Mouse (Mus musculus) lung, postnatal 0 days (tissue): ENCODE data around the gene D230025D16Rik. TPM values are rescaled to one million over a fixed set of nuclear protein-coding genes. Genes with fewer than 3 reads are reported as not detected.

ENCODE experiments used
- ATAC-seq: fragments of 200-750 bp; cut with Nextera tagmentation; 2 replicates; pipeline ENCODE4 v1.8.0; 2017; ENCODE audit warnings: moderate library complexity
- DNase-seq: peaks from one replicate; pipeline ENCODE4 v3.0.0-alpha.2; 2016; ENCODE audit warnings: low spot score
- H3K27ac ChIP-seq: fragments of 300-500 bp; sonication (generic); 2 replicates; pipeline ENCODE4 v1.5.1; 2014; ENCODE audit warnings: antibody characterized with exemption, mild to moderate bottlenecking, low read length, mixed read lengths
- H3K27me3 ChIP-seq: fragments of 300-500 bp; sonication (generic); replicated peaks from 2 replicates; pipeline ENCODE4 v1.6.1; 2014; ENCODE audit warnings: low read length, mixed read lengths; ENCODE audit not compliant: insufficient read depth
- H3K36me3 ChIP-seq: fragments of 300-500 bp; sonication (generic); 2 replicates; pipeline ENCODE4 v1.6.1; 2014; ENCODE audit warnings: low read length, mixed read lengths; ENCODE audit not compliant: insufficient read depth
- H3K4me1 ChIP-seq: fragments of 300-500 bp; sonication (generic); 2 replicates; pipeline ENCODE4 v1.6.1; 2014; ENCODE audit warnings: antibody characterized with exemption, low read depth, low read length, mixed read lengths; ENCODE audit not compliant: insufficient read depth
- H3K4me2 ChIP-seq: fragments of 300-500 bp; sonication (generic); replicated peaks from 2 replicates; pipeline ENCODE4 v1.6.1; 2014; ENCODE audit warnings: low read depth, mild to moderate bottlenecking, low read length, moderate library complexity, mixed read lengths
- H3K4me3 ChIP-seq: fragments of 300-500 bp; sonication (generic); 2 replicates; pipeline ENCODE4 v1.5.1; 2014; ENCODE audit warnings: low read depth, low read length
- H3K9ac ChIP-seq: fragments of 300-500 bp; sonication (generic); replicated peaks from 2 replicates; pipeline ENCODE4 v1.6.1; 2014; ENCODE audit warnings: low read depth, mild to moderate bottlenecking
- H3K9me3 ChIP-seq: fragments of 300-500 bp; sonication (generic); 2 replicates; pipeline ENCODE4 v1.6.1; 2016; ENCODE audit warnings: low read length, mixed read lengths
- CTCF ChIP-seq: IDR thresholded peaks from 2 replicates; pipeline ENCODE4 v1.5.1; 2016; ENCODE audit warnings: antibody characterized with exemption, mild to moderate bottlenecking
- EP300 ChIP-seq: IDR thresholded peaks from 2 replicates; pipeline ENCODE4 v1.6.1; 2016; ENCODE audit warnings: antibody characterized with exemption, mild to moderate bottlenecking, control low read depth
- WGBS: fragments of 180-500 bp; shearing (Covaris S2); extraction: QIAGEN DNeasy Blood & Tissue Kit; methylation state at CpG from one replicate; pipeline ENCODE4 v1.1.7; 2014; 5-methylcytosine and 5-hydroxymethylcytosine counted together
- polyA plus RNA-seq: library from polyadenylated mRNA; unstranded; fragments of >200 nt; fragmentation: Nextera tagmentation; extraction: Ambion mirVana; gene quantifications from 2 replicates; pipeline ENCODE4 v1.2.1, GENCODE M21; 2015

Gene D230025D16Rik
- polyA plus RNA-seq, 1 experiment from 2014 or later = 91.3 TPM

- no peaks in the 10 kb centered on the region for H3K27me3 ChIP-seq
- H3K9ac ChIP-seq = no peak overlapping the region
- ATAC-seq (no peak), DNase-seq (no peak)
- no peak overlapping the region for H3K4me2 ChIP-seq
- H3K9me3 ChIP-seq = no peaks in the 10 kb centered on the region
- H3K36me3 ChIP-seq = peaks cover 29% of the 10 kb centered on the region
- 58% methylated on average over 1 of the region's 1 CpGs for WGBS
- H3K27ac ChIP-seq = no peak overlapping the region
- H3K4me1 ChIP-seq = peaks cover 3% of the 10 kb centered on the region; the same call in 1 of the 2 replicates
- no peak for TF ChIP-seq EP300
- no peak overlapping the region for H3K4me3 ChIP-seq
Measured at GRCm38 (mm10) chr8:105235206-105235605, 10.3 kb downstream of the D230025D16Rik start.

GRCm38 (mm10) chr8:105237442-105238142 is 12.6 kb downstream of the D230025D16Rik start:
- Histone ChIP-seq H3K27ac (no peak overlapping the region), H3K4me3 (no peak overlapping the region), H3K4me2 (no peak overlapping the region), H3K9me3 (no peaks in the 10 kb centered on the region), H3K9ac (no peak overlapping the region), H3K27me3 (no peaks in the 10 kb centered on the region), H3K4me1 (peaks cover 3% of the 10 kb centered on the region; the same call in 1 of the 2 replicates), H3K36me3 (peaks cover 49% of the 10 kb centered on the region)
- ATAC-seq (no peak), DNase-seq (no peak)
- no peak for TF ChIP-seq EP300
- TF ChIP-seq CTCF = no peak
- 88% methylated on average over 14 of the region's 14 CpGs for WGBS

- Histone ChIP-seq H3K27ac (no peak overlapping the region), H3K27me3 (no peaks in the 10 kb centered on the region), H3K4me2 (no peak overlapping the region), H3K4me3 (no peak overlapping the region), H3K36me3 (peaks cover 36% of the 10 kb centered on the region), H3K9me3 (no peaks in the 10 kb centered on the region), H3K9ac (no peak overlapping the region), H3K4me1 (no peaks in the 10 kb centered on the region)
- 65% methylated on average over 7 of the region's 7 CpGs for WGBS
- peak; percentile 40 for DNase-seq
- no peak for TF ChIP-seq CTCF
- peak; percentile 69 for TF ChIP-seq EP300
- peak; percentile 77 for ATAC-seq
Measured at GRCm38 (mm10) chr8:105241016-105241415, 16.1 kb downstream of the D230025D16Rik start.

GRCm38 (mm10) chr8:105251954-105252353 is 27.0 kb downstream of the D230025D16Rik start:
- no peak overlapping the region for H3K4me2 ChIP-seq
- DNase-seq (no peak), ATAC-seq (peak; percentile 14; the same call in 1 of the 2 replicates)
- no peak overlapping the region for H3K27ac ChIP-seq
- H3K36me3 ChIP-seq = peaks cover 45% of the 10 kb centered on the region
- no peak overlapping the region for H3K9ac ChIP-seq
- no peak for TF ChIP-seq EP300
- TF ChIP-seq CTCF = no peak
- H3K9me3 ChIP-seq = no peaks in the 10 kb centered on the region
- H3K4me1 ChIP-seq = peaks cover 4% of the 10 kb centered on the region; the same call in 1 of the 2 replicates
- 74% methylated on average over 6 of the region's 6 CpGs for WGBS
- H3K27me3 ChIP-seq = no peaks in the 10 kb centered on the region
- no peak overlapping the region for H3K4me3 ChIP-seq

GRCm38 (mm10) chr8:105252680-105253537 is 28.0 kb downstream of the D230025D16Rik start:
- no peak overlapping the region for H3K27ac ChIP-seq
- no peak overlapping the region for H3K4me2 ChIP-seq
- 80% methylated on average over 10 of the region's 10 CpGs for WGBS
- DNase-seq = no peak
- H3K9me3 ChIP-seq = no peaks in the 10 kb centered on the region
- H3K4me1 ChIP-seq = peaks cover 4% of the 10 kb centered on the region; the same call in 1 of the 2 replicates
- H3K4me3 ChIP-seq = no peak overlapping the region
- TF ChIP-seq EP300 (no peak), CTCF (no peak)
- no peaks in the 10 kb centered on the region for H3K27me3 ChIP-seq
- H3K9ac ChIP-seq = no peak overlapping the region
- H3K36me3 ChIP-seq = peaks cover 39% of the 10 kb centered on the region
- ATAC-seq = no peak

- Histone ChIP-seq H3K4me2 (peak overlapping the region; percentile 99), H3K27me3 (no peaks in the 10 kb centered on the region), H3K9me3 (no peaks in the 10 kb centered on the region), H3K4me1 (peaks cover 4% of the 10 kb centered on the region; the same call in 1 of the 2 replicates), H3K36me3 (peaks cover 36% of the 10 kb centered on the region), H3K9ac (0 out of 2 replicates have a peak overlapping the region, but pooled peaks have one; percentile 32), H3K4me3 (peak overlapping the region; percentile 59), H3K27ac (no peak overlapping the region)
- 40% methylated on average over 20 of the region's 20 CpGs for WGBS
- TF ChIP-seq EP300 (no peak), CTCF (no peak)
- no peak for DNase-seq
- ATAC-seq = no peak
Measured at GRCm38 (mm10) chr8:105253766-105254151, 28.8 kb downstream of the D230025D16Rik start.
